Mouse (Mus musculus) retina, adult 2 months (tissue): Measurements from ENCODE around the gene Begain.

Experiments
- DNase-seq: peaks from one replicate; pipeline ENCODE4 v3.0.0-alpha.2; 2012; ENCODE audit warnings: low read depth, low spot score

Begain gene

DNA sequence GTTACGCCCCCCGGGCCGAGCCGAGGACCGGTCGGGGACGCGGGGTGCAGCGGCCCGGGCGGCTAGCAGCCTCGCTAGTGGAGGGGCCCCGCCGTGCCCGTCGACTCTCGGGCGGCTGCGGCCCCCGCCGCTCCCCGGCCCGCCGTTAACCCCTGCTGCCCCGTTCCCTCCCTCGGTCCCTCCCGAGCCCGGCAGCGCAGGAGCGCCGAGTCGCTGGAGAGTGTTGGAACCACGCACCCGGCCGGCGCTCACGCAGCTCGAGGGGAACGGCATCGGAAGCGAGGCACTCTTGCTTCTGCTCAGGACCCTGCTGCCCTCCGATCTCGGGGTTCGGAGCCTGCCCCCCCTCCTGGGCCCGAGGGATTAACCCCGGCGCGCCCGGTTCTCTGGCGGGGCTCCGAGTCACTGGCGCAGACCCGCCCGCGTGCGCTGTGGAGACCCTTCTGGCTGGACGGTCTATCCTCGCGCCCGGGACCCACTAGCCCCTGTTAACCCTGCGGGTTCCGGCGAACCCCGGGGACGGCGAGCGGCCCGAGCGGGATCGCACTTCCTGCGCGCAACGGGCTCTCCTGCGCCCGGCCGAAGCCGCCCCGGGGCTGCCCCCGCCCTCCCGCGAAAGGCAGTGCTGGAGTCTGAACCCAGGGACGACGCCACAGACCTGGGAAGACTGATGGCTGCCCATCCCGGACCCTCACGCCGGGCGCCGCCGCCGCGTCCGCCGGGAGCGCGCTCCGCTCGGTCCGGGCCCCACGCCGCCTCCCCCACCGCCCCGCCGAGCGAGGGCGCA, 14.8 kb downstream of the Begain start:
- DNase-seq = no peak

- no peak for DNase-seq
Measured at GRCm38 (mm10) chr12:109049949-109050348, 18.1 kb downstream of the Begain start.

DNA sequence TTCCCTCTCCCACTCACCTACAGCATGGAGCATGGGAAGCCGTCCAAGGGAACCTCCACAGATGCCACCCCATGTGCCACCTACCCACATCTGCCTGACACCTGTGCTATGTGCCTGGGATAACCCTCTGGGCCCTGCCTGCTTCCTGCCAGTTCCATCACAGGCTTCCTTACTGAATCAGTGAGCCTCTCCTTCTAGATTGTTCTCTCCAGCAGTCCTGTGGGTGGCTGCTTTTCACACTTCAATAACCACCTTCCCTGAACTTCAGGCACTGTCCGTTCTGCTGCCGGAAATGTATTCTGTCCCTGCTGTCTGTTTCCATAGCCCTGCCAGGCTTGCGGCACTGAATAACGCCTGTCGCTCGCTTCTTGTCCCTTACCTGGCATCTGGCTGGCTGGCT, 22.4 kb downstream of the Begain start:
- no peak for DNase-seq

DNA sequence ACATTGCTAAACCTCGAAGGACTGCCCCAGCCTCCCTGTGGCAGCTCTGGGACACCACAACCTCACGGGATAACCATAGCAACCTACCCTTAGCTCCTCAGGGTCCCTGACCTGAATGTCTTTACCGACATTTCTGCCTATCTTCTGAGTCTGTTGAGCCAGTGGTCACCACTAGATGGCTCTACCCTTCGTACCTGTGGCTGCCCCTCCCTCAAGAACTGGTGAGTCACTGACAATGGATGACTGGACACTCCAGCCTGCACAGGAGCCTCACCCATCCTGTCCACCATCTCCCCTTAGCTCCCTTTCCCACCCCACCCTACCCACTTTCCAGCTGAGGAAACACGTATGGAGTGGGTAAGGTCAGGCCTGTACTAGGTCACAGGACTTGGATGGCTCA, 23.5 kb downstream of the Begain start:
- DNase-seq = no peak

- no peak for DNase-seq
Measured at GRCm38 (mm10) chr12:109039311-109039710, 28.7 kb downstream of the Begain start.

- no peak for DNase-seq
Measured at GRCm38 (mm10) chr12:109038179-109038819, 29.7 kb downstream of the Begain start.

- no peak for DNase-seq
Measured at GRCm38 (mm10) chr12:109037026-109037425, 31.0 kb downstream of the Begain start.

GRCm38 (mm10) chr12:109023780-109024179, 44.2 kb downstream of the Begain start:
- no peak for DNase-seq

- no peak for DNase-seq
Measured at GRCm38 (mm10) chr12:109022966-109023365, 45.1 kb downstream of the Begain start.

- DNase-seq = no peak
Measured at GRCm38 (mm10) chr12:109022181-109022691, 45.8 kb downstream of the Begain start.

DNA sequence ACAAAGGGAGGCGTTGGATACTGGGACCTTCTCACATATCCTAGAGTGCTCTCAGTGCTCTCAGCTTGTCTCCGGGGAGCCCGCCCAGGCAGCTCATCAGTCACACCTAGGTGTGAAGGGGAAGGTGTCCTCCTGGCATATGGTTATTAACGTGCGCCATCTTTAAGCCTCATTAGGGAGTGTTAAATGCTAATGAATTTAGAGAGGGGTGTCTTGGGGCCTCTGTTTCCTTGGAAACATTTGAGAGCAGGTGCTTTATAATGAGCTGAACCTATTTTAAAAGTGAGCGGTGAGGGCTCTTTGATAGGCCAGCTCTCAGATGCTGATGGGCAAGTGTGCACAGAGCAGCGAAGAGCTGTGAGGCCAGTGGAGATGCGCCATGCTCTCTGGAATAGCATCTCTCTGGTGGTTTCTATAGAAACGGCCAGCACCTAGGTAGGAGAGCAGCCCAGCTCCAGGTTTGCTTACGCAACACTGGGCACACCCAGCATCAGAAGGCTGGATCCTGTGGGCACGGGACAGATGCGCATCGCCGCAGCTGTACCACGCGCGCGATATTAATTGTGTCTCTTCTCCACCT, 57.9 kb downstream of the Begain start:
- DNase-seq = no peak

DNA sequence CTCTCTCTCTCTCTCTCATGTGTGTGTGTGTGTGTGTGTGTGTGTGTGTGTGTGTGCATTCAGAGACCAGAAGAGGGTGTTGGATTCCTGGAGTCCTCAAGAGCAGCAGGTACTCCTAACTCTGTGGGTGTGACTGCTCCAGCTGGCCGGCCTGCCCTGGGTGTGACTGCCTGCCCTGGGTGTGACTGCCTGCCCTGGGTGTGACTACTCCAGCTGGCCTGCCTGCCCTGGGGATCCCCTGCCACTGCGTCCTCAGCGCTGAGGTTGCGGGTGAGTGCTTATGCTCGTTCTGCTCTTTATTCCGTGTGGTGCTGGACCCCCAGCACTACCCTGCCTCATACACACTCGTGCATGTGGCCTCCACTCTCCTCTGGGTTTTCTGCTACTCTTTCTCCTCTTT, 65.0 kb downstream of the Begain start:
- DNase-seq = no peak

DNA sequence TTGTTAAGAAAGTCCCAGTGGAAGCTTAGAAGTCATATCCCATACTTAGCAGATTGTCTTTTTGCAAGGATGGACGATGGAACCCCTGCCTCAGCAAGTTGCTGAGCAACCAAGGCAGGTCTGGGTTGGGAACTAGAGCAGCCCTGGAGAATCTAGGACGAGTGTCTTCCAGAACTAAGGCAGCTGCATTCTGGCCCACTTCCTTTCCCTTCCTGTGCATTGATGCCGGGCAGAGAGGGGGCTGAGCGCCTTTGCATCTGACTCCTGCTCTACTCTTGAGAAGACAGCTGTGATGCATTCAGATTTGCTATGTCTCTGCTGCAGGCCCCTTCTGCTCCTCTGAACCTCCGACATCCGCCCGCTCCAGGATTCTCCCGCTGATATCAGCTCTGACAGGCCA, 70.8 kb downstream of the Begain start:
- no peak for DNase-seq

DNA sequence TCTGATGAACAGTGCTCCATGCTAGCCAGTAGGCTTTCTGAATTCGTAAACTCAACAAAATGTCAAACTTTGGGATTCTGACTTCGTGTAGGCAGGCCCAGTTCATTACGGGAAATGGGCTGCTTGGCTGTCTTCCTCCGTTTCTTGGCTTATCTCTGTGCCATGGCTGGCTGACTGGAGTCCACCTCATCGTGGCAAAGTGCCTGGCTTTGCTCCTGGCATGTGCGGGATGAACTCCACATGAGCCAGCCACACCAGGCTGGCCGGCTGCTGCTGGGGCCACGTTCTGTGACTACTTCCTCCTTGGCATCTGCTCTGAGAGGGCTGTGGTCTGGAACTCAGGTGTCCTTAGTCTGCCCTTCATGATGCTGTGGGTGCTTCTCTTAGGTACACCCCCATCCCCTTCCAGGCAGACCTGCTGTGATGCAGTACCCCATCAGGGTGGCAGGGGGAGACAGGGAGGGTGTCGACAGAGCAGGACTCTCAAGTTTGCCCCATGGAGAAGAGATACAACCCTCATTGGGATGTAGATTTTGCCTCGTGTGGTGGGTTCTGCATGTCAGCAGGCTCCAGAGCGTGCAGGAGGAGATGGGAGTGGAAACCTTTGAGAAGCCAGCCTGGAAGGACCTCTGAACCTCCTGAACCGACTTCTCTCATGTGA, 71.9 kb downstream of the Begain start:
- DNase-seq = no peak

DNA sequence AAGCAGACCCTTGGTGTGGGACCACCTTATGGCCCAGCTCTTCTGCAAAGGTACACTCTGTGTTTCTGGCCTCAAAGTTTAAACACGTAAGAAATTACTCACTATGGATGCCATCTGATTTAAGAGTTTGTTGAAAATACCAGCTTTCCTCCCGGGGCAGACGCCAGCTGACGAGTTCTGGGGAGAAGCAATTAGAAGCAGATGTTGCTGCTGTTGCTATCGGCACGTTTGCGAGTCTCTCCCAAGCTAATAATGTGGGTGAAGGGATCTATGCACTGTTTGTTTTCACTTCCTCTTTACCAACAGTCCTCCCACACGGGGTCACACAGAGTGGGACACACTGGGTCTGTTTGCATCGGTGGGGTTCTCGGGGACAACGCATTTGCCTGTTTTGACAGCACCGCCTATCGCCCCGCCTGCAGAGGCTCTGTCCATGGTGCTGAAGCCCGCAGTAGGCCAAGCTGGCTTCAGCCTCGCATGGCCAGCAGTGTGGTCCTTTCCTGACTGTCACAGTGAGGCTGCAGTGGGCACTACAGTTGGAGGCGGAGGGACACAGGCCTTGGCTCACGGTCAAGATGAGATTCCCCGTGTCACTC, 73.5 kb downstream of the Begain start:
- DNase-seq = no peak

DNA sequence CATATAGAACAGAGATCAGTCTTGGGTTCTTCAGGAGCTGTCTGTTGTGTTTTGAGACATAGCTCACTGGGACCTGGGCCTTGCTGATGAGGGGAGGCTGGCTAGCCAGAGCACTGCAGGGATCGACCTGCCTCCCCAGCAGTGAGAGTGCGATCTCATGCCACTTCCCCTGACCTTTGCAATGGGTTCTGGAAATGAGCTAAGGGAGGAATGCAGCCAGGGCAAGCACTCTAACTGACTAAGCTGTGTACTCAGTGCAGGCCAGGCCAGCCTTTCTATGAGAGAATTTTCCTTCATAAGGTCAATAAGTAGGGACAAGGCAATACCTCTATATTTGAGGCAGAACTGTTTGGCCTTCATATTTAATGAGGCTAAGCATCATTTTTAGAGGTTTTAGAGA, 75.0 kb downstream of the Begain start:
- DNase-seq = no peak

DNA sequence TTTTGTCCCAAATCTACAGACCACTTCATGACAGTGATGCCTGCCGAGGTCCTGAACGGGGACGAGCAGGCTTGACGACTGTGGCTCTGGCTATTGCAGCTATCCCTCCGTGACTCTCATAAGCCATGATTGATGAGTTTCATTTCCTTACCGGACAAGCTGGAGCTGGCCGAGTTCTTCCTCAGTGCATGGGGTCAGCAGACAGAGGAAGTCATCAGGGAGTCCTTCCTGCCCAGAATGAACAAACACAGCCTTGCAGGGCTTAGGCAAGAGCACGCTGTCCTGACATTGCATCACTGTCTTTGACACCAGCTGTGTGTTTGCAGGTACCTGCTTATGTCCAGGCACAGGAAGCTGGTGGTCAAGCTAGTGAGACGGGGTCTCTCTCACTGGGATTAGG, 77.6 kb downstream of the Begain start:
- no peak for DNase-seq

DNA sequence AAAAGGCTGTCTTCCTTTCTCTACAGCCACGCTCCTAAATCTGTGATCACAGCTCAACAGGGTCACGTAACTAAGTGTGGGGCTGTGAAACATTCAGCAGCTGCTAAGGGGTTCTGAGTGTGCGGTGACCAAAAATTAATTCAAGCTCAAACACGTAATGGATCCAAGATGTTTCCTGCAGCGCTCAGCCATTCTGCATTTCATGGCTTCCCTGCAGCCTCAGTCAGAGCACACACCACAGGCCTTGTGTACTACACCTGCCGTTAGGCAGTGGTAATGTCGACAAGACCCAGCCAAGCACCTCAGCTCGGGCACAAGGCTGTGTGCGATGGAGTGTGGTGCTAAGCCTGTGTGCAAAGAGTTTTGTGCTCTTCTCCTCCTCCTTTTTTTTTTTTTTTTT, 80.6 kb downstream of the Begain start:
- DNase-seq = no peak

DNA sequence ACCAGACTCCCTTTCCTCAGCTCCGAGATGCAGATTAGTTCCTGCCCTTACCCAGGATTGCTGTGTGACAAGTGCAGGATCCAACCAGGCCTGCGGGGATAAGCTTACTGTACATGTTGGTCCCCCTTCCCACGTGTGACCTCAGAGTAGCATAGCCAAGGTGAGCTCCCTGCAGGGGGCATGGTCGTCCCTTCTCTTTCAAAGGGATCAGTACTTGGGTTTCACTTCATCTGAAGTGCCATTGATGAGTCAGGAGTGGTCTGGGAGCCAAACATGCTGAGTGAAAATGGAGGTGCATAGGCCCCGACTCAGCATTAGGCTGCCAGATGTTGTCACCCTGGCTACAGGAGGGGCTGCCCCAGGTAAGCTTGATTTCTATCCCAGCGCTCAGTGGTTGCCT, 83.0 kb downstream of the Begain start:
- DNase-seq = no peak

GRCm38 (mm10) chr12:108984471-108984870, 83.5 kb downstream of the Begain start:
- DNase-seq = no peak

DNA sequence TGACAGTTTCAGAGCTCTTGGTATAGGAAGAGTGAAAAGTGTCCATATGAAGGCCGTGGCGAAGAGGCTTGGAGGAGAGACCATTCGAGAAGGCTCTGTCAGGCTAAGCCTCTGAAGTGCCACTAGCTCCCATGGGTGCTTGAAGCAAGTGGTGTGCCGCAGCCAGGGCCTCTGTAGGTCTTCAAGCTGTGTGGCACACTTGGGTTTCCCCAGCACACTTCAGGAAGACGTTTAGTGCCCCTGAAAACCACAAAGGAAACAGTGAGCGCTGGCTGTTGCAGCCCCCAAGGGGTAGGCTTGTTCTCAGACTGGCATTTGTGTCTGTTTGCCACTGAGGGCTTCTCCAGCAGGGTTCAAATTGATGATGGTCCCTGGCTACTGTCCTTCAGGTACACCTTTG, 84.5 kb downstream of the Begain start:
- no peak for DNase-seq

- DNase-seq = no peak
Measured at GRCm38 (mm10) chr12:108982684-108982960, 85.4 kb downstream of the Begain start.
